Mouse (Mus musculus) embryo, embryonic 10.5 days (tissue): Measurements from ENCODE around the gene Olfr356.

Source experiments
- DNase-seq: peaks from one replicate; pipeline ENCODE4 v3.0.0-alpha.2; 2015; ENCODE audit warnings: low spot score

Gene Olfr356

DNA sequence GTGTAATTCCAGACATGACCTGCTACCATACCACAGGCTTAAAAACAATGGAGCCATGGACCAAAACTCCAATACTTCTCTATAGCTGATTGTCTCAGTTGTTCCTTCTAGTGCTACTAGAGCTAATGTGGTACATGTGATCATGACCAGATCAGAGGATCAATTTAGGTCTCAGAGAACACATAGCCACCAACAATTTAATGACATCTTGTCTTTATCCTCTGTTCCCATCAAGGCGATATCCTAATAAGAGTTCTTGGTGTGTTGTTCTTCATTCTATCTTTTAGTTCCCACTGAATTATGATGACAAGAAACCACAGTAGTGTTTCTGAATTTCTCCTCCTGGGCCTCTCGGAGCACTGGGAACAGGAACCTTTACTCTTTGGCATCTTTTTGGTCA lies at the start of gene Olfr356:
Gene Olfr356, plus strand, starts transcription at position 301 of the 400 bp plus-strand sequence.
- DNase-seq: no peak

DNA sequence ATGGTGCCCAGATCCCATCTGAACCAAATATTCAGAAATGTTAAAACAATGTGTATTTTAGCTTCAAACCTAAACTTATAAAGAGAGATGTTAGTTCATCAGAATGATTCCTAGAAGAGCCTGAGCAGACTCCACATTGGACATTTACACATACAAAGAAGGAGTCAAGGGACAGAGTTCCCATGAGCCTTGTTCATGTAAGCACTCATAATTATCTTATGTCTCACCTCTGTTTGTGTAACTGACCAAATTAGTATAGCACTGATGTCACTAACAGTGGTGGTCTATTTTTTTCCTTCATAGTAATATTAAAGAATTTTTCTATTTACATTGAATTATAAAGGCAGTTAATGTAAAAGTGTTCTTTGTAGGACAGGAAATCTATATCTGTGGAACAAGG lies 44.1 kb upstream of the Olfr356 start, which contains the start of gene Olfr353:
Gene Olfr353, minus strand, starts transcription at position 101 of the 400 bp plus-strand sequence.
- DNase-seq: no peak

GRCm38 (mm10) chr2:36897114-36897513 lies 39.8 kb upstream of the Olfr356 start:
- no peak for DNase-seq

DNA sequence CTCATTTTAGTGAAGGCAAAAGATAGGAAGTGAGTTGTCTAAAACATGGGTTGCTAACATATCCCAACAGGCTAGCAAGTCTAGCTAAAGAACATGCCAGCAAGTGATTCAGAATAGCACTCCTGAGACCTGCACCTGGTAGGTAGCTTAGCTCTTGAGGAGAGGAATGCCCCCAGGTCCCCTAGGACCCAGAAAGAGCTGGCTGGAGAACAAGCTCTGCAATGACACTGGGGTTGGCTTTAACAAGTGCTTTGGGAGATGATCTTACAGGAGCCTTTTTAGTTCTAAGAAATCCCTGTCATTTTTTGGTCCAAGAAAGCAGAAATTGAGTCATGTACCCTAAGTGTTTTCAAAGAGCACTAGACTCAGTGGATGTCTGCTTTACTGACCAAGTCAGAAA lies 31.5 kb upstream of the Olfr356 start, which contains the start of gene Olfr354:
Gene Olfr354, plus strand, starts transcription at position 301 of the 400 bp plus-strand sequence.
- no peak for DNase-seq

DNA sequence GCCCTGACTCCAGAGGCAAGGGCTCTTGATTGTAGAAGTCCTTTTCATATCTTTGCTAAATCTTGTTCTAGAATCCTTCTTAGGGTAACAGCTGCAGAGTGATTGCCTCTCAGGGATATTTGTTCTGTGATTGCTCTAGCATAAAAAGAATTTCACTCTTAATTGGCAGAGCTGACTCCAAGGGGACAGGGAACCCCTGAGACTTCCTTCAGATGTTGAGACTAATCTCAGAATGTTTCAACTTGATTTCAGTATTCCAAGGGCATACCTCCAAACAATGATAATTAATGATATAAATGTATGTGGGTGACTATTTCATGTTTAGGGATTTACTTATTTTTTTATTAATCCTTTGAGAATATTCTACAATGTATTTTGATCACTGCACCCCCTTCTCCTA lies 8.1 kb upstream of the Olfr356 start, which contains the start of gene Olfr355:
Gene Olfr355, minus strand, starts transcription at position 101 of the 400 bp plus-strand sequence.
- no peak for DNase-seq
